Mouse (Mus musculus): ENCODE results near the gene Cst11. TPM values are rescaled to one million over a fixed set of nuclear protein-coding genes. Genes with fewer than 3 reads are reported as not detected.

The Cst11 gene
- not detected in 2 replicates for polyA plus RNA-seq (2012)

DNA sequence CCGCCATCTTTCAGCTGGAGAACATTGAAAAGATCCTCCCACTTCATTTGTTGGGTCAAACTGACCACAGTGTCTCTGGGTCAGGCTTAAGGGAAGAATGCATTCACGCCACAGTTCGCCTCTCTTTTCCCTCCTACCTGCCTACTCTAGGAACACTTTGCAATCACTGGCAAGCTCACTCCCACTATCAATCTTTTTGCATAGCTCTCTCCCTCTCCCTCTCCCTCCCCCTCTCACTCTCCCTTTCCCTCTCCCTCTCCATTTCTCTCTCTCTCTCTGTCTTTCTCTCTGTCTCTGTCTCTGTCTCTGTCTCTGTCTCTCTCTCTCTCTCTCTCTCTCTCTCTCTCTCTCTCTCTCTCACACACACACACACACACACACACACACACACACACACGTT is at the start of gene Cst11:
Gene Cst11, minus strand, starts transcription at position 101 of the 400 bp plus-strand sequence.

DNA sequence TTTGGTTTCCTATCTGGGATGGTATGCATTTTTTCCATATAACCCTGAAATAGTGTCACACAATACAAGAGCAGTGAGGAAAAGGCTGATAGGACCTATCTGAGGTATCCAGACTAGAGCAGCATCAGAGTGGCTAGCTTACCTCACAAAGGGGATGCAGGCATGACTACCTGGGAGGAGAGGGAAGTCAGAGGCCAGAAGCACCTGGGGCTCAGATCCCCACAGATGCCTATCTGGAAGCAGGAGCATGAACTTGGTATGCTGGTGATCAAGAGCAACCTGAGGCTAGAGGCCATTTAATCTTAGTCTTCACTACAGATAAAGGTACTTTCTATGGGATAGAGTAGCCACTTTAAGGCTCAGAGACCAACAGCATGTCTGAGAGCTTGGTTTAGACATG is 48.6 kb upstream of the Cst11 start, which contains the start of gene Cst13:
Gene Cst13, plus strand, starts transcription at position 173 of the 400 bp plus-strand sequence.

GRCm38 (mm10) chr2:148798485-148798884 is 27.2 kb upstream of the Cst11 start, which contains the start of gene Cst8:
Cst8 (plus strand) TSS chr2:148798785.

GRCm38 (mm10) chr2:148789142-148789541 is 17.8 kb upstream of the Cst11 start, which contains the start of gene Cst12:
Cst12 (plus strand) TSS chr2:148789361.

DNA sequence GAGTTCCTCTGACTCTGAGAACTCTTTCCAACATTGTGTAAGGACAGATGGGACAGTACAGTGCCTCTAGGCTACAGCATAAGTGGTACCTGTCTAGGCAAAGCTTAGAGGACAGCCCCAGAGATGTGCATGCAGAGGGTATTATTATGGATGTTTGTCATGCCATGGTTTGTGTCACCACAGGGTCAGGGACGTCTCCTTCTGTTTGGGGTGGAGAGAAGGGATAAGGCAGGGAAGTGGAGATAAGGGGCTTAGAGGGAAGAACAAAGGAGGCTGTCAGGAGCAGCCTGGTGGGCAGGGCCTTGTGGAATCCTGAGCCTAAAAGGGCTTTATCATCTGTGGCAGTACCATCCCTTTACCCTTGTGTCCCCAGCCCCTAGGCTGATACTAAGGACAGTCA is 10.4 kb upstream of the Cst11 start, which contains the start of gene 8030411F24Rik:
Gene 8030411F24Rik, plus strand, starts transcription at position 301 of the 400 bp plus-strand sequence.

DNA sequence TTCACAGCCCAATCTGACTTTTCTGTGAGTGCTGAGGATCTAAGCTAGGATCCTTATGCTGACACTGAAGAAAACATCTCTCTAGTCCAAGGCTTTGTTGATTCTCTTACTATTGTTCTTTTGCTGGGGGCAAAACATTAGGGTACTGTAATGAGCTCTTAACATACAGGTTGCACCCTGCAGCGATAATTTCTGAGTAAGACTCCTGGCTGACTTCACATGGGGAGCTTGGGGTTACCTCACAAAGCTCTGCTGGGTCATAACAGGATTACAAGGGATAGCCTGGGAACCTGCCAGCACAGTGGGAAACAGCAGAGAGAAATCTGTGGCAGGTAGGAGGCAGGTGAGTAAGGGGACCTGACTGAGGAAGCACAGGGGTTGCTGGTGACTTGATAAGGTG is 21.2 kb downstream of the Cst11 start, which contains the start of gene Cstl1:
Gene Cstl1, plus strand, starts transcription at position 301 of the 400 bp plus-strand sequence.

DNA sequence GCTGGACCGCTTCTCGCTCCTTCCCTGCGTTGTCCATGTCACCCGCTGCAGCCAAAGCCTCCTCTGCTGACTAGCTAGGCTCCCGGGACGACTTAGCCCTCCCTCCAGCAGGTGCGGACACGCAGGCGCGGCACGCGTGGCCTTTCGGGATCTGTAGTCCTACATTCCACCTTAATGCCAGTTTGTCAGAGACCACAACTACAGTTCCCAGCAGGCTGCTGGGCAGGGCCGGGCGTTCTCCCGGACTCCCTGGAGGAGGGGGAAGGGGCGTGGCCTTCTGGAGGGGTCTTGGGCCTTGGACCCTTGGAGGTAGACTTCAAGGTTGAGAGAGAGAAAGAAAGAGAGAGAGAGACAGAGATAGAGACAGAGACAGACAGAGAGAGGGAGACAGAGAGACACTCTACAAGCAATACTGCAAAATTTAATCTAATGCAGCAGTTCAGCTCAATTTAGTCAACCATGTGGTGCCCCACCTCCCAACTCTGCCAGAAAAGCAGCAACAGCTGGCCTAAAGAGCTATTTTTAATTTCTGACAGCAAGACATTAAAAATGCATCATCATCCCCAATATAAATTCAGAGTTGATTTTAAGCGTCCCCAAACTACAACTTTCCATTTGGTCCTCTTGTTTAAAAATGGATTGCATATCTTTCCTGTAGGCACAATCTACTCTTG is 38.8 kb downstream of the Cst11 start, which contains the start of gene Napb:
Gene Napb, minus strand, starts transcription at position 141 of the 674 bp plus-strand sequence.

Other genes starting within 250 kb of the Cst11 start
- 35.0 and 49.1 TPM in 2 replicates for gene Nxt1, start 98.9 kb downstream of the Cst11 start, polyA plus RNA-seq (2012)
- 11.8 and 12.8 TPM in 2 replicates for gene Gzf1, start 90.5 kb downstream of the Cst11 start, polyA plus RNA-seq (2012)
- gene Napb, start 39.0 kb downstream of the Cst11 start, polyA plus RNA-seq (2012) = 0.17 and 0.19 TPM in 2 replicates
- gene Cstl1, start 21.1 kb downstream of the Cst11 start, polyA plus RNA-seq (2012) = not detected in 2 replicates
- gene 8030411F24Rik, start 10.5 kb upstream of the Cst11 start, polyA plus RNA-seq (2012) = not detected in 2 replicates
- not detected in 2 replicates for gene Cst12, start 17.9 kb upstream of the Cst11 start, polyA plus RNA-seq (2012)
- gene Cst8, start 27.3 kb upstream of the Cst11 start, polyA plus RNA-seq (2012) = not detected in 2 replicates
- gene Cst13, start 48.6 kb upstream of the Cst11 start, polyA plus RNA-seq (2012) = not detected in 2 replicates
- gene Cst9, start 63.6 kb upstream of the Cst11 start, polyA plus RNA-seq (2012) = not detected in 2 replicates
- not detected in 2 replicates for gene 9230104L09Rik, start 93.5 kb upstream of the Cst11 start, polyA plus RNA-seq (2012)
- 971 and 1,101 TPM in 2 replicates for gene Cst3, start 104.2 kb upstream of the Cst11 start, polyA plus RNA-seq (2012)
- not detected in 2 replicates for gene Gm1330, start 231.8 kb upstream of the Cst11 start, polyA plus RNA-seq (2012)
- not detected in 2 replicates for gene Gm10750, start 245.7 kb upstream of the Cst11 start, polyA plus RNA-seq (2012)

Measured in megakaryocyte-erythroid progenitor cell, adult 5 weeks (primary cell).